Mouse (Mus musculus): ENCODE results near the gene Nell2.

Gene Nell2

GRCm38 (mm10) chr15:95100133-95100532 lies 428.2 kb downstream of the Nell2 start:
- no peak for DNase-seq (ENCODE audit: low spot score)

- no peak for DNase-seq (ENCODE audit: low spot score)
Measured at GRCm38 (mm10) chr15:95085962-95086361, 442.4 kb downstream of the Nell2 start.

- peak; percentile 24 for DNase-seq (ENCODE audit: low spot score)
Measured at GRCm38 (mm10) chr15:95081654-95082053, 446.7 kb downstream of the Nell2 start.

GRCm38 (mm10) chr15:95075356-95075755 lies 453.0 kb downstream of the Nell2 start:
- DNase-seq (ENCODE audit: low spot score), result no peak

- DNase-seq (ENCODE audit: low spot score), result no peak
Measured at GRCm38 (mm10) chr15:95070881-95071280, 457.5 kb downstream of the Nell2 start.

GRCm38 (mm10) chr15:95068799-95069198 lies 459.6 kb downstream of the Nell2 start:
- DNase-seq (ENCODE audit: low spot score), result no peak

- no peak for DNase-seq (ENCODE audit: low spot score)
Measured at GRCm38 (mm10) chr15:95068023-95068422, 460.3 kb downstream of the Nell2 start.

- no peak for DNase-seq (ENCODE audit: low spot score)
Measured at GRCm38 (mm10) chr15:95055081-95055650, 473.2 kb downstream of the Nell2 start.

- DNase-seq (ENCODE audit: low spot score), result no peak
Measured at GRCm38 (mm10) chr15:95049171-95049729, 479.1 kb downstream of the Nell2 start.

GRCm38 (mm10) chr15:95047486-95047885 lies 480.9 kb downstream of the Nell2 start:
- DNase-seq (ENCODE audit: low spot score), result no peak

- peak; percentile 36 for DNase-seq (ENCODE audit: low spot score)
Measured at GRCm38 (mm10) chr15:95044011-95044410, 484.3 kb downstream of the Nell2 start.

GRCm38 (mm10) chr15:95042437-95042836 lies 485.9 kb downstream of the Nell2 start:
- no peak for DNase-seq (ENCODE audit: low spot score)

GRCm38 (mm10) chr15:95029487-95029875 lies 498.9 kb downstream of the Nell2 start:
- DNase-seq (ENCODE audit: low spot score), result peak; percentile 66

- no peak for DNase-seq (ENCODE audit: low spot score)
Measured at GRCm38 (mm10) chr15:95028862-95029486, 499.4 kb downstream of the Nell2 start.
